Mouse (Mus musculus): ENCODE measurements at regions not wholly inside any gene's neighbourhood (a gene's known extent, or its start where the extent isn't known, plus 50 kb on each side); places are given as distances from the start of the nearest gene placed in this dataset.

DNA sequence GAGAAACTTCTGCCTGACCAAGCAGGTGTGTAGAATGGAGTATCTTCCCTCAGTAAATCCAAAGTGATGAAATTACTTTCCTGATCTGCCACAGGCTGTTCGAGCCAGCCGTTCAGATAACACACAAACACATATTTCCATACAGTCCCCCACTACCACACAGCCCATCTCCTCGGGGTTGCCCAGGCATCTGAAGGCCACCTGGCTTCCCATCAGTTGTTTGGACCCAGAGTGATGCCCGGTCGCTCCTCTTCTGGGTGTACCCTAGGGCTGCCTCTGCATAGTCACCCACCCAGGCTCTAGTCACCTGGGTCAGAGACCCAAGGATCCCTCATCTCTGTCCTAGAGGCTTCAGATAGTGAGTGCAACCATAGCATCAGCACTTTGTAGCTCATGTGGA, 107.9 kb downstream of the CK137956 start:
- TF ChIP-seq GATA1 (IDR thresholded peaks at IDR 0.05; ENCODE audit: borderline replicate concordance, low read length) (no peak), FLI1 (IDR thresholded peaks at IDR 0.05; ENCODE audit: low read length) (no peak)
- peaks cover 92% of the 10 kb centered on the region for H3K9me3 ChIP-seq
- H3K27me3 ChIP-seq (replicated peaks): no peaks in the 10 kb centered on the region

GRCm38 (mm10) chr4:127861319-127862117, 109.2 kb downstream of the CK137956 start:
- H3K36me3 ChIP-seq (replicated peaks; ENCODE audit: low read length): no peaks in the 10 kb centered on the region
- TF ChIP-seq FLI1 (IDR thresholded peaks at IDR 0.05; ENCODE audit: low read length): no peak
- no peak for TF ChIP-seq GATA1 (IDR thresholded peaks at IDR 0.05; ENCODE audit: borderline replicate concordance, low read length)
- peaks cover 92% of the 10 kb centered on the region for H3K9me3 ChIP-seq
- no peaks in the 10 kb centered on the region for H3K27me3 ChIP-seq (replicated peaks)
- H3K4me3 ChIP-seq (replicated peaks): no peak overlapping the region
- no peaks in the 10 kb centered on the region for H3K4me1 ChIP-seq

More for the DNA sequence above, 107.9 kb downstream of the CK137956 start:
- H3K4me1 ChIP-seq: no peaks in the 10 kb centered on the region
- H3K36me3 ChIP-seq (replicated peaks; ENCODE audit: low read length): no peaks in the 10 kb centered on the region
- H3K4me3 ChIP-seq (replicated peaks): no peak overlapping the region

DNA sequence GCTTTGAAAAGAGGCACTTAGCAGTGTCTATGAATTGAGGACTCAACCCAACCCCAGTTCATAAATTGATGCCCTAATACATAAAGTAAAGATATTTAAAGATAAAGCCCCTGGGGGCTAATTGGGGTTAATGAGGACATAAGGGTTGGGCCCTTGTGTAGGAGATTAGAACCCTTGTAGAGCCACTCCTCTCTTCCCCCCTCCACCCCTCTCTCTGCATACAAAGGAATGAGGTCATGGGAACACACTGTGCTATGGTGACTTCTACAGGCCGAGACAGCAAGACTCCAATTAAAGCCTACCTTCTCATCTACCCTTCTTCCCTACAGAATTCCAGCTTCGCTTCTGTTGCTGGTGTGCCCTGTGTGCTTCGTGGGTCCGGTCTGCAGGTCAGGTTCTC, 110.5 kb downstream of the CK137956 start:
- no peaks in the 10 kb centered on the region for H3K27me3 ChIP-seq (replicated peaks)
- no peaks in the 10 kb centered on the region for H3K36me3 ChIP-seq (replicated peaks; ENCODE audit: low read length)
- no peaks in the 10 kb centered on the region for H3K4me1 ChIP-seq
- H3K4me3 ChIP-seq (replicated peaks): no peak overlapping the region
- TF ChIP-seq GATA1 (IDR thresholded peaks at IDR 0.05; ENCODE audit: borderline replicate concordance, low read length): no peak
- no peak for TF ChIP-seq FLI1 (IDR thresholded peaks at IDR 0.05; ENCODE audit: low read length)
- H3K9me3 ChIP-seq: peaks cover 94% of the 10 kb centered on the region

DNA sequence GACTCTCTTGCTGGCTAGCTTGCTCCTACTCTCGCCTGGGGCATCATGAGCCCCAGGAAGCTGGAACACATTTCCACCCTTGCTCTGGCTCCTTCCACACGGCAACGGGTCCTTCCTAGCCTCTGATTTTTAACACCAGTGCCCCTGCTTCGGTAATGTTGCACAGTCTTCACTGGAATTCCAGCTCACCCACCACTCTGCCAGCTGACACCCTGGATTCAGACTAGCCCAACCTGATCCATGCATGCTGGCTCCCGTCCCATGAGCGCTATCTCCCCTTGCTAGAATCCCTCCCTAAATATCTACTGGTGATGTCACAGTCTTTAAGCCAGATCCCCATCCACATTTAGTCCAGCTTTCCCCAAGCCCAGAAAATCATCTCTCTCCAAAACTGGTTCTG, 111.2 kb downstream of the CK137956 start:
- H3K36me3 ChIP-seq (replicated peaks; ENCODE audit: low read length): no peaks in the 10 kb centered on the region
- H3K4me3 ChIP-seq (replicated peaks): no peak overlapping the region
- H3K4me1 ChIP-seq: no peaks in the 10 kb centered on the region
- TF ChIP-seq GATA1 (IDR thresholded peaks at IDR 0.05; ENCODE audit: borderline replicate concordance, low read length) (no peak), FLI1 (IDR thresholded peaks at IDR 0.05; ENCODE audit: low read length) (no peak)
- no peaks in the 10 kb centered on the region for H3K27me3 ChIP-seq (replicated peaks)
- peaks cover 95% of the 10 kb centered on the region for H3K9me3 ChIP-seq

DNA sequence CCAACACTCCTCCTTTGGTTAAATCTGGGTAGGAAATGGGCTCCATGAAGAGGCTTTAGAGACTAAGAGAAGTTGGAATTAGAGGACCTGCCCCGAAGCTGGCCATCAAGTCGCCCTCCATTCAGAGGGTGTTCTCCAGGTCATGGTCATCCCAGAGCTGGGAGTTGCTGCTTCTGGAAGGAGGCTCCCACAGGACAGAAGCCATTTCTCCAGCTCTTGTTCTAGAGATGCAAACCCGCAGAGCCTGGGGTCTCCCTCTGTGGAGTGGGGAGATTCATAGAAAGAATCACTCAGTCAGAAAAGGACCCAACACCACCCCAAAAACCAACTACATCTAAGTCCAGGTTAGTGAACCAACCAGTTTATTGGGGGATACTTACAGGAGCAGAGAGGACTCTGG, 112.2 kb downstream of the CK137956 start:
- TF ChIP-seq GATA1 (IDR thresholded peaks at IDR 0.05; ENCODE audit: borderline replicate concordance, low read length) (no peak), FLI1 (IDR thresholded peaks at IDR 0.05; ENCODE audit: low read length) (no peak)

GRCm38 (mm10) chr4:127855836-127856235, 114.9 kb downstream of the CK137956 start:
- Histone ChIP-seq H3K4me3 (replicated peaks) (peak overlapping the region; percentile 11), H3K9me3 (peaks cover 89% of the 10 kb centered on the region), H3K4me1 (no peaks in the 10 kb centered on the region), H3K36me3 (replicated peaks; ENCODE audit: low read length) (no peaks in the 10 kb centered on the region), H3K27me3 (replicated peaks) (no peaks in the 10 kb centered on the region)
- TF ChIP-seq GATA1 (IDR thresholded peaks at IDR 0.05; ENCODE audit: borderline replicate concordance, low read length) (no peak), FLI1 (IDR thresholded peaks at IDR 0.05; ENCODE audit: low read length) (no peak)

More for the DNA sequence above, 112.2 kb downstream of the CK137956 start:
- H3K4me3 ChIP-seq (replicated peaks): no peak overlapping the region
- no peaks in the 10 kb centered on the region for H3K4me1 ChIP-seq
- no peaks in the 10 kb centered on the region for H3K27me3 ChIP-seq (replicated peaks)
- H3K9me3 ChIP-seq: peaks cover 97% of the 10 kb centered on the region
- H3K36me3 ChIP-seq (replicated peaks; ENCODE audit: low read length): no peaks in the 10 kb centered on the region

DNA sequence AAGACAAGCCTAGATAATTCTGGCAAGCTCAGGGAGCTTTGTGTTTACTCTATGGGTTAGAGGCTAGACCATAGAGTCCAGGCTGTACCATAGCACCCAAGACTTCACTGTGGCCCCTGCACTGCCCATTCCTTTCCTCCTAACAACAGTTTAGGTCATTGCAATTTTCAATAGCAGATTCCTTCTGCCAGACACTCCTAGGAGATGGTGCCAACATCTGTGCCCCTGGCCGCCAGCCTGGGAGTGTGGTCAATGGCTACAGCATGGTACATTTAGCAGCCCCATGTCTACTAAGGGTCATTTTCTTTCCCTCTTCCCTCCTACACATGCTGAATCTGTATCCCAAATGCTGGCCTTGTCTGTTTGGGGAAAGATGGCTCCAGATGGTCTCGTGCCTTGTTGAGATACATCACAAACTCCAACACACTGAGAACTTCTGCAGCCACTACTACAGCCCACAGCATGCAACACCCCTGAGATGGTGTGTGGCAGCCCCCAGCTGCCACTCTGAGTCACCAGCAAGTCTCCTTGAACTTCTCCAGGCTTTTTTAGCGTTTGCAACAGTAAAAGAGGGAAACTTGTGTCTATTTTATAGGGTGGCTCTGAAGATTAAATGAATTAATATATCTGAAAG, 115.9 kb downstream of the CK137956 start:
- no peaks in the 10 kb centered on the region for H3K4me1 ChIP-seq

DNA sequence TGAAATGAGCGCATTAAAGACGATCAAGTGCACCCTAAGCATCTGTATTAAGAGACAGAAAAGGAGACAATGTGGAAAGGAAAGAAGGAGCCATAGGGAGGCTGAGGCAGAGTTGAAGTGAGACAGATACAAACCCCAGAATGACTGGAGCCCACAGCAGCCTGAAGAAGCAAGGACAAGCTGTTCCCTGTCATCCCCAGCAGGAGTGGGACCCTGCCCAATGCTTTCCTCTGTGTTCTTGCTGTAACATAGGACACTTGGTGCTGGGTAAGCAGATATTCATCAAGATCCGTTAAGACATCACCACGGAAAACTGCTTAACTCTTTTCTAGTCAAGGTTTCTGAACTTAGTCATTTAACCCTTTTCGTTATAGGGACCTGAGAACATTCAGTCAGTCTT, 121.4 kb downstream of the CK137956 start:
- H3K9me3 ChIP-seq: peaks cover 57% of the 10 kb centered on the region
- H3K27me3 ChIP-seq (replicated peaks): no peaks in the 10 kb centered on the region
- H3K36me3 ChIP-seq (replicated peaks; ENCODE audit: low read length): no peaks in the 10 kb centered on the region
- H3K4me3 ChIP-seq (replicated peaks): no peak overlapping the region
- TF ChIP-seq FLI1 (IDR thresholded peaks at IDR 0.05; ENCODE audit: low read length) (no peak), GATA1 (IDR thresholded peaks at IDR 0.05; ENCODE audit: borderline replicate concordance, low read length) (no peak)
- no peaks in the 10 kb centered on the region for H3K4me1 ChIP-seq

More for the DNA sequence above, 115.9 kb downstream of the CK137956 start:
- H3K9me3 ChIP-seq: peaks cover 82% of the 10 kb centered on the region
- no peak for TF ChIP-seq GATA1 (IDR thresholded peaks at IDR 0.05; ENCODE audit: borderline replicate concordance, low read length)
- TF ChIP-seq FLI1 (IDR thresholded peaks at IDR 0.05; ENCODE audit: low read length): no peak
- H3K27me3 ChIP-seq (replicated peaks): no peaks in the 10 kb centered on the region
- H3K4me3 ChIP-seq (replicated peaks): no peak overlapping the region
- H3K36me3 ChIP-seq (replicated peaks; ENCODE audit: low read length): no peaks in the 10 kb centered on the region

DNA sequence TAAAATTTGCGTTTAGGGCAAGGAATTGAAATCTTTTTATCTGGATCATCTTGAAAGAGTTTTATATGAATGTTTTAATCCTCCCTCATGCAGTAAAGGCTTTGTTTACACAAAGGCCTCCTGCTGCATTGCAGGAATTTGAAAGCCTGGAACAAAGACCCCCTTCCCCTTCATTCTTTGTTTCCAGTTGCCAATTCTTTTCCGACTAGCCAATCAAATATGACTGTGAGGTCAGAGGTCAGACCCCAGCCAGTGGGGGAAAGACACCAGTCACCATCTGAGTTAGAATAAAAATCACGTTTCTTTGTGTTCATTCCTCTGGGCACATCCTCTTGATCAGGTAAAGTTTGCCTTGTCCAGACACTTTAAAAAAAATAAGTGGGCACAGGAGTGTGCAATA, 124.4 kb downstream of the CK137956 start:
- peaks cover 49% of the 10 kb centered on the region for H3K9me3 ChIP-seq
- H3K36me3 ChIP-seq (replicated peaks; ENCODE audit: low read length): no peaks in the 10 kb centered on the region
- H3K4me1 ChIP-seq: no peaks in the 10 kb centered on the region
- no peaks in the 10 kb centered on the region for H3K27me3 ChIP-seq (replicated peaks)
- H3K4me3 ChIP-seq (replicated peaks): no peak overlapping the region
- TF ChIP-seq FLI1 (IDR thresholded peaks at IDR 0.05; ENCODE audit: low read length) (no peak), GATA1 (IDR thresholded peaks at IDR 0.05; ENCODE audit: borderline replicate concordance, low read length) (no peak)

DNA sequence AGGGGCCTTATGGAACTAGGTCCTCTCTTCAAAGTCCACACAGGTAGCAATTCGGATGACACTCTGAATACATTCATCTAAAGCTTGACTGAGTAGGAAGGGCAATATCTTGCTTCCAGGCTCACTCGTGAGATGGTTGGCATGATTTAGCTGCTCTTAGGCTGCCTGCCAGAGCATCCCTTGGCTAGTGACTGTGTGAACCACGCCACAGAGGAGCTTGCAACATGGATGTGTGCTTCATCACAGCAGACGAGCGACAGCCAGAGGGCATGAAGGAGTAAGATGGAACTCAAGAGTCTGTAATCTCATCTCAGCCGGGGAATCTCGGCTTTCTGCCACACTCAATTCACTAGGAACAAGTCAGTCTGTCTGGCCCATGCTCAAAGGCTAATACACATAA, 127.3 kb downstream of the CK137956 start:
- Histone ChIP-seq H3K4me1 (no peaks in the 10 kb centered on the region), H3K36me3 (replicated peaks; ENCODE audit: low read length) (no peaks in the 10 kb centered on the region), H3K4me3 (replicated peaks) (no peak overlapping the region), H3K9me3 (peaks cover 46% of the 10 kb centered on the region), H3K27me3 (replicated peaks) (no peaks in the 10 kb centered on the region)
- TF ChIP-seq GATA1 (IDR thresholded peaks at IDR 0.05; ENCODE audit: borderline replicate concordance, low read length) (no peak), FLI1 (IDR thresholded peaks at IDR 0.05; ENCODE audit: low read length) (no peak)
